Mouse (Mus musculus): ENCODE results near the gene Wasf2.
"Not testable (repeated sequence)": the region's sequence is repeated elsewhere in the genome, so short reads cannot be mapped to it uniquely, and the experiment has no call there.

Wasf2 gene

GRCm38 (mm10) chr4:133129931-133130889, at the start of gene Wasf2:
Gene Wasf2, plus strand, starts transcription at chr4:133130505.
- DNase-seq (ENCODE audit: low read depth, low spot score), result peak; percentile 83

GRCm38 (mm10) chr4:133080862-133081261, 49.4 kb upstream of the Wasf2 start:
- DNase-seq (ENCODE audit: low read depth, low spot score), result no peak

DNA sequence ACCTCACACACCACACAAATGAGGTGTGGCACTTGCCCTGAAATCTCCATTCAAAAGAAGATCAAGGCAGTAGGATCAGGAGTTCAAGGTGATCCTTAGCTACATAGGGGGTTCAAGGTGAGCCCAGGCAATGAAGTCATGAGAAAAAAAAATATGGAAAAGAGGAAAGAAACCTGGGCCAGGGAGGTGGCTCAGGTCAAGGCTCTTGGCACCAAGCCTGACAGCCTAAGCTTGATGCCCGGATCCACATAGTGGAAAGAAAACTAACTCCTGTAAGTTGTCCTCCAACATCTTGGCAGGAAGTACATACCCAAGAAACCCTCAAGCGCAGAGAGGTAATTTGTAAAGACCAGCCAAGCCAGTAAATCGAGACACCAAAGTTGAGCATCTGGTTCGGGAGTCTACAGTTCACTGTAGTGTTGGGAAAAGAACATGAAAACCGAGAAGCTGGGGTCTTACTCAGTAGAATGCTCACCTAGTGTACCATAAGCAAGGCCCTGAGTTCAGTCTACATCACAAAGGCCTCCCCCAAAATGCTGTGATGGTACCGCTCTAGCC, 48.0 kb upstream of the Wasf2 start:
- no peak for DNase-seq (ENCODE audit: low read depth, low spot score)

DNA sequence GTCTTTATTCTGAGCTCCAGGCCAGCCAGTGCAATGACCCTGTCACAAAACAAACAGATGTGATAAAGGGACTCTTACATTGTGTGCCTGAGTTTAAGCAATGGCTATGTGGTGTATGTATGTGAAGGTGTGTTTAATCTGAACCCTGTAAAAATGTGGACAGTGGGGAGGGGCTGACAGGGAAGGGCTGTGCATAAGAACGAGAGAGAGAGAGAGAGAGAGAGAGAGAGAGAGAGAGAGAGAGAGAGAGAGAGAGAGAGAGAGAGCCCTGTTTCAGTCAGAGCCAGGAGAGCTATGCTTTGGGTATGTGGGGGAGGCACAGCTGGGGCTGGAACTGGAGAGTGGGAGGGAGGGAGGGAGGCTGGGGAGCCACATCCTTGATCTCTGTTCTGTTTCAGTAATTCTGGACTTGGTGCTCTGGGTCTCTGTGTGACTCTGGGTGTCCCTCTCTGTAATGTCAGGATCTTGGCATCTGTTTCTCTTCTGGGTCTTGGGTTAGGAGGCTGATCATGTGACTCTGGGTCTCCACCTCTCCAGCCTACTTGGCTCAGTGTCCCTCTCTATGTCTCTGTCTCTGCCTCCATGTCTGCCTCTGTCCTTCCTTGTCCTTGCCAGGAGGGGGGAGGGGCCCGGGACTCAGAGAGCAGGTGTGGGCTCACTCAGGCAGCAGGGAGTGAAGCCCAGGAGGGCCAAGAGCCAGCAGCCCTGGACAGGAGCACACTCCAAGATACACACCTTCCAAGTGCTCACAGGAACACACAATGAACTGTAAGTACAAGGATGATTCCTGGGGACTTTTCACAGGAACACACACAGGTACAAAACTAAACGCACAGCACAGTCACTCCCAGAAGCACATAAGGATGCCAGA, 46.1 kb upstream of the Wasf2 start:
- DNase-seq (ENCODE audit: low read depth, low spot score), result no peak

DNA sequence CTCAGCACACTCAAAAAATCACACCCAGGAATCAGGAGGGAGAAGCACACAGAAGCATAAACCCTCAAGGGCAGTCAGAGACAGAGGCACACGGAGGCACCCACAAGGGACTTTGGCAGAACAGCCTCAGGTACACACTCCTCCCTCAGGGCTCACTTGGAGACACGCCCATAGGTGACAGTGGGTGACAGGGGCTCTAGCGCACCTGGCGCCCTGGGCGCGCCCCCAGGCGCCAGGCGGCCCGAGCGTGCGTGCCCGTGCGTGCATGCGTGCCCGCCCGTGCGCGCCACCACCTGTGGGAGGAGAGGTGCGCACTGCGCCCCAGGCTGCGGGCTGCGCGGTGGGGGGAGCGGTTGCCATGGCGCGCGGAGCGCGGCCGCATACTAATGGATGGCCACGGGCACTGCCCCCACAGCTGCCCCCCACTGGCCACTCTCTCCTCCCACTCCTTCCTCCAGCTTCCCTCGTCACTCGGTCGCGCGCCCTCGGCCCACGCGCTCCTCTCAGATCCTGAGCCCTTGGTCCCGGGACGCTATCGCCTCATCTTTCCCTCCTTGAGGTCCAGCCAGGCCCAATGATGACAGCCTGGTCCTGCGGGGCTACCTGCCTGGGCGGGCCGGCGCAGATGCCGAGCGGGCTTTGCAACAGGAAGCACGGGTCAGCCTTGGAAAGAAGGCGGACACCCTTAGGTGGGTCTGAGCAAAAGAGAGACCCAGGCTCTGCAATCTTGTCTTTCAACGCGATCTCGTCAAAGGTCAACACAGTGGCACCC, 45.1 kb upstream of the Wasf2 start:
- no peak for DNase-seq (ENCODE audit: low read depth, low spot score)

GRCm38 (mm10) chr4:133085783-133086342, 44.4 kb upstream of the Wasf2 start:
- no peak for DNase-seq (ENCODE audit: low read depth, low spot score)

DNA sequence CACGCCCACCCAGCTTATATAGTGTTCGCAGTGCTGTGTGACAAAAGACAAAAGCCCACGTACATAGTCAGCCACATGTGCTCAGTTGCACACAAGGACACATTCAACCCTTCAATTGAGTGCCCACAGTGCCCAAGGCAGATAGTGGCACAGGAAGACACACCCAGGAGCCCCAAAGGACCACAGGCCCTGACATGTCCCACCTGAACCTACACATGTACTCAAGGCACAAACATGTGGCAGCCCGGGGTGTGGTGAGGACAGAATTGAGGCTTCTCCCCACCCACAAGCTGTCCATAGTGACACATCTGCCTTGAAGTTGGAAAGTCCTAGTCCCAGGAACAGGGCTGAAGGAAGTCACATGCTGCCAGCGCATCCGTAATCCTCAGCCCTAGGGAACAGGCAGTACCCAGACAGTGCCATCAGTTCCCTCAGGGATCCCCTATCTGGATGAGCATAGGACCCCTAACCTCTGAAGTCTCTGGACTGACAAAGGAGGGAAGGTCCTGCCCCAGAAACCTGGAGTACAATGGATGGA, 43.1 kb upstream of the Wasf2 start:
- DNase-seq (ENCODE audit: low read depth, low spot score), result no peak

- DNase-seq (ENCODE audit: low read depth, low spot score), result no peak
These were observed 42.5 kb upstream of the Wasf2 start for GRCm38 (mm10) chr4:133087835-133088234.

DNA sequence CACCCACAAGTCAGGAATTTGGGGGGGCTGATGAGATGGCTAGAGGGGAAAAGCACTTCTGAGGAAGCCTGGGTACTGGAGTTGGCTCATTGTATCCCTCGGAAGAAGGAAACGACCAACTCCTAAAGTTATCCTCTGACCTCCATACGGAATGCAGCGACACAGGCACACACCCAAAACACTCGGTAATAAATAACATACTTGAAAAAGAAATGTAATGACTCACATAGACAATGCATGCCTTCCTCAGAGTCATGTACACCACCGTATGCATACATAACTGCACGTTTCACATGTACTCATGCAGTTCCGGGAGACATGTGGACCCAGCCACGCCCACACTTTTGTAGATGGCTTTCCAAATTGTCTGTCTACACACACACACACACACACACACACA, 41.0 kb upstream of the Wasf2 start:
- no peak for DNase-seq (ENCODE audit: low read depth, low spot score)

GRCm38 (mm10) chr4:133089802-133090201, 40.5 kb upstream of the Wasf2 start:
- no peak for DNase-seq (ENCODE audit: low read depth, low spot score)

GRCm38 (mm10) chr4:133090276-133090719, 40.0 kb upstream of the Wasf2 start:
- no peak for DNase-seq (ENCODE audit: low read depth, low spot score)

DNA sequence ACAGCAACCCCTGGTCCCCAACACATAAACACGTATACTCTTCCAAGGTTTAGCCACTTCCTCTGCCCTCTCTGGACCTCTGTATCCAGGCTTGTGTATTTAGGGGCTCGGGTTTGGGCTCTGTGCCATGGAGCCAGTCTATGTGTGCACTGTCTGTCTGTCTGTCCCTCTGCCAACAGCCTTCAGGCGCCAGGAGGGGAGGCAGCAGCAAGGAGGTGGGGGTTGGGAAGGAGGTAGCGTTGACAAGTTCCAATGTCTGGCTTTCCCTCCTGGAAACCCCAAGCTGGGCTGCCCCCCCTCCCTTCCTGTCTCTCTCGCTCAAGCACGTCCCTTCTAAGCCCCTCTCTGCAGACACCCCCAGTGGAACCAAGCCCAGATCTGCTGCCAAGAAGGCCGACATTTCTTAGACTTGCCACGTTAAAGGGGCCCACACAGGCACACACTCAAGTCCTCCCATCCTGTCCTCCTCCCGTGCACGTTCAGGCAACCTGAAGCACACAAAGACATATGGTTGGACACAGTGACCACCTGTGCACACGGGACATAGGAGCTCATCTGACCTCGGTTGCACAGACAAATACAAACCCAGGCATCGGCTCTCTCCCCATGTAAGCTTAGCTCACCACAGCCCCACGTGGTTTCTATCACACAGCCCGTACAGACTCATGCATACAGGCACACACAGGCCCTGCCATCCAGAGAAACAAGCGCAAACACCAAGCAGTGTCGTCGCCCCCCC, 39.4 kb upstream of the Wasf2 start:
- no peak for DNase-seq (ENCODE audit: low read depth, low spot score)

GRCm38 (mm10) chr4:133091459-133091785, 38.9 kb upstream of the Wasf2 start:
- no peak for DNase-seq (ENCODE audit: low read depth, low spot score)

DNA sequence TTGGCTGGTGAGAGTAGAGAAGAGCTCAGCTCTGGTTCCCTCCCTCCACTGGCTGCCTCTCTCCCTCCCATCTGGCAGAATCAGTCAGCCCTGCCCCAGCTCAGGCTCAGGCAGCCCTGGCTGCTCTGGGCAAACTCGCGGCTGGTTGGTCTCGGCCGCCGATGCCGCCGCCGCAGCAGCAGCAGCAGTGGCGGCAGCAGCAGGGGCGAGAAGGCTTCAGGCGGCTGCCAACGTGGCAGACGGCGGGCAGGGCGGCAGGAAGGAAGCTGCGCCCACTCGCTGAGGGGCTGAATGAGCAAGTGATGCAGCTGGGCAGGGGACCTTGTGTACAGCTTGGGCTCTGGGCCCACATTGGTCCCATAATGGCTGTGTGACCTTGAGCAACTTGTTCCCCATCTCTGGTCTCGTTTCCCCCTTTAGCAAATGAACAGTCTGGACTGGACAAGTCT, 37.8 kb upstream of the Wasf2 start:
- DNase-seq (ENCODE audit: low read depth, low spot score), result no peak

DNA sequence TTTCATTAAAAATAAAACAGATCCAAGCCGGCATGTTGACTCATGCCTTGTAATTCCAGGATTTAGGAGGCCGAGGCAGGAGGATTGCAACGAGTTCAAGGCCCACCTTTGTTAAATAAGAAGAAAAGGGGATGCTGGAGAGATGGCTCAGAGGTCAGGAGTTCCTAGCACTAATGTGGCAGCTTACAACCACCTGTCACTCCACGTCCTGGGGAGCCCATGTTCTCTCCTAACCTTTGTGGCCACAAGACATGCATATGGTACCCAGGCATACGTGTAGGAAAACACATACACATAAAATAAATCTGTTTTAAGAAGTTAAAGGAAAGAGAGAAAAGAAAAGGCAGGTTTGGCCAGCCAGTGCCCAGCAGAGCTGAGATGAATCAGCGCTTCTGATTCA, 37.2 kb upstream of the Wasf2 start:
- no peak for DNase-seq (ENCODE audit: low read depth, low spot score)

DNA sequence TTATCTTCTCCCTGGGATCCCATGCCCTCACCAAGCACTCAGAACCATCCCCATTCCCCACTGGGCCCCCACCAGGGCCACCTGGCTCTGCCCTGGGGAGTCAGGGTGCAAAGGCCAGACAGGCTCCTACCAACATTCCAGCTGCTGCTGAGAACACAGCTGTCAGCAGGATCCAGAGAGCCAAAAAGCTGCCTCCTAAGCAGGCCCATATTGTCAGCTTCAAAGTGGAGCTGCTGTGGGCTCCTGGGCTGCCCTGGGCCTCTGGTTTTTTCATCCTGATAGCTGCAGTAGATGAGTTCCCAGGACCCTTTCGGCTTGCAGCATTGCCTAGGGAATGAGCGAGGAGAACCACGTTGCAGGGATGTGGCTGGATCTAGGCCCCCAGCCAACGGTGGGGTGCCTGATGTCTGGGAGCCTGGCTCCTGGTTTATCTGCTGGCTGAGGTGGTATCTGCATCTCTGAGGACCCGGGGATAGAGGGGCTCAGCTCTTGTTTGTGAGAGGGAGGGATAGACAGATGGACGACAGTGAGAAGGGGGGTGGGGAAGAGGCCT, 36.7 kb upstream of the Wasf2 start:
- no peak for DNase-seq (ENCODE audit: low read depth, low spot score)

DNA sequence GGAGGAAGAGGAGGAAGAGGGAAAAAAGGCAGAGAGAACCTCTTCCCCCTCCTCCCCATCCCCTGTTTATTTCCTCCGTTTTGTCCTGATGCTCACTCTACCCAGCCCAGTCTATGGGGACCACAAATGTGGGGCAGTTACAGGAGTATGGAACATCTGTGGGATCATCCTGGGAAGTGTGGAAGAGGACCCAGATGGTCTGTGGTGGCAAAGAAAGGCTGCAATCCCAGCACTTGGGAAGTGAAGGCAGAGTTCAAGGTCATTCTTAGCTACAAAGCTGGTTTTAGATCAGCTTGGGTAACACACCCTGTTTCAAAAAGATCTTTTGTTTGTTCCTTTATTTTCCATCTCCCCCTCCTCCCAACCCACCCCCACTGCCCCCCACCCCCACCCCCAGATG, 36.0 kb upstream of the Wasf2 start:
- no peak for DNase-seq (ENCODE audit: low read depth, low spot score)

DNA sequence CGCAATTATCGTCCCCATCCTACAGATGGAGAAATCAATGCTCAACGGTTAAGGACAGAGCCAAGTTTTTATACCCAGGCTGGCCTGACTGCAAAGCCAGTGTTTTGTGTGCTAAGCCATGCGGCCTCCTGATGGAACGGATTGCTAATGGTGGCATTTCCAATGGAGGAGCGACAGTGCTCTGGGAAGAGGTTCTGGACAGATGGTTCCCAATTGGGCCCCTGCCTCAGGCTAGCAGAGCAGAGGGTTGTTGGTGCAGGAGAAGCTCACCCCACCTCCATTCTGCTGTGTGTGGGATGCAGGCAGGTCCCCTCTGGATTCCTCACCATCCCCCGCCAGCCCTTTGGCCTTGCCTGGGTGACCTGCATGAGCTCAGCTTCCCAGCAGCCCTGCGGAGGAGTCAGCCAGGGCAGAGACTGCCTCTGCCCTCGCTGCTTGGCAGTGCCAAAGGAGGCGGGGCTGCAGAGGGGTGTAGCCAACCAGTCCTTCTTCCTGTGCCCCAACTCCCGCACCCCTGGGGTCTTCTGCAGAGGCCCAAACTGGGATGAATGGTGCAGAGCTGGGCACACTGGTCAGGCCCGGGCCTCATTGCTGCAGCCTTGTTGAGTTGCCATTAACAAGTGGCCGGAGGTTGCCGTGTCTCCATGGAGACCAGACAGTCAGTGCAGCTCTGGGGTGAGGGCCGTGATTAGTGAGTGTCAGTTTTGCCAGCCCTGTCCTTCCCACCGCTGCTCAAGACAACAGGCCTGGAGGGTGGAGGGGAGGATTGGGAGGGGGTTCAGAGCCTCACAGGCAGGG, 35.2 kb upstream of the Wasf2 start:
- no peak for DNase-seq (ENCODE audit: low read depth, low spot score)

DNA sequence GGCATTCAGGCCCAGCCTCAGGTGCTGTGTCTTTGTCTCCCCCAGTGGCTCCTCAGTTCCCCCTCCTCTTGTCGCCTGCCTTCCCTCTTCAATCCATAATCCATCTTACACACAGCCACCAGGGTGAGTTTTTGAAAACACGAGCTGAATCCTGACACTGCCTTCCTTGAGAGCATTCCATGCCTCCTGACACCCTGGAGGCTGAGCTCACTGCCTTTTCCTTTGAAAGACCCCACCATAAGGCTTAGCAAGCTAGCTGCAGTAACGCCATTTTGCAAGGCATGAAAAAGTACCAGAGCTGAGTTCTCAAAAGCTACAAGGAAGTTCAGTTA, 34.6 kb upstream of the Wasf2 start:
- not testable (repeated sequence) for DNase-seq (ENCODE audit: low read depth, low spot score)

All from WW6 (cell line).